Mouse (Mus musculus) heart, embryonic 12.5 days (tissue): ENCODE data around the gene Ptcd2. TPM values are rescaled to one million over a fixed set of nuclear protein-coding genes. Genes with fewer than 3 reads are reported as not detected.

ENCODE experiments used
- ATAC-seq: fragments of 200-750 bp; cut with Nextera tagmentation; 2 replicates; pipeline ENCODE4 v1.8.0; 2017; ENCODE audit warnings: moderate TSS enrichment, moderate library complexity; ENCODE audit not compliant: insufficient number of reproducible peaks, low FRiP score
- H3K27ac ChIP-seq: fragments of 300-500 bp; sonication (generic); 2 replicates; pipeline ENCODE4 v1.5.1; 2016; ENCODE audit warnings: mild to moderate bottlenecking, moderate library complexity; ENCODE audit not compliant: poor library complexity, severe bottlenecking
- H3K27me3 ChIP-seq: fragments of 300-500 bp; sonication (generic); replicated peaks from 2 replicates; pipeline ENCODE4 v1.6.1; 2016; ENCODE audit warnings: mild to moderate bottlenecking, moderate library complexity
- H3K36me3 ChIP-seq: fragments of 300-500 bp; sonication (generic); 2 replicates; pipeline ENCODE4 v1.6.1; 2016; ENCODE audit warnings: mild to moderate bottlenecking, moderate library complexity
- H3K4me1 ChIP-seq: fragments of 300-500 bp; sonication (generic); replicated peaks from 2 replicates; pipeline ENCODE4 v1.6.1; 2016; ENCODE audit warnings: mild to moderate bottlenecking
- H3K4me2 ChIP-seq: fragments of 300-500 bp; sonication (generic); 2 replicates; pipeline ENCODE4 v1.6.1; 2016; ENCODE audit warnings: mild to moderate bottlenecking, moderate library complexity
- H3K4me3 ChIP-seq: fragments of 300-500 bp; sonication (generic); 2 replicates; pipeline ENCODE4 v1.5.1; 2016; ENCODE audit warnings: mild to moderate bottlenecking
- H3K9ac ChIP-seq: fragments of 300-500 bp; sonication (generic); 2 replicates; pipeline ENCODE4 v1.6.1; 2016; ENCODE audit warnings: mild to moderate bottlenecking, moderate library complexity
- H3K9me3 ChIP-seq: fragments of 300-500 bp; sonication (generic); replicated peaks from 2 replicates; pipeline ENCODE4 v1.6.1; 2016; ENCODE audit warnings: mild to moderate bottlenecking, moderate library complexity
- WGBS: fragments of 180-500 bp; shearing (Covaris S2); methylation state at CpG from one replicate; pipeline ENCODE4 v1.1.7; 2016; 5-methylcytosine and 5-hydroxymethylcytosine counted together
- polyA plus RNA-seq: library from polyadenylated mRNA; unstranded; fragments of >200 nt; fragmentation: Nextera tagmentation; extraction: Ambion mirVana; gene quantifications from 2 replicates; pipeline ENCODE4 v1.2.1, GENCODE M21; 2016

Ptcd2 gene
- polyA plus RNA-seq, 1 experiment from 2014 or later: 56.0 TPM

DNA sequence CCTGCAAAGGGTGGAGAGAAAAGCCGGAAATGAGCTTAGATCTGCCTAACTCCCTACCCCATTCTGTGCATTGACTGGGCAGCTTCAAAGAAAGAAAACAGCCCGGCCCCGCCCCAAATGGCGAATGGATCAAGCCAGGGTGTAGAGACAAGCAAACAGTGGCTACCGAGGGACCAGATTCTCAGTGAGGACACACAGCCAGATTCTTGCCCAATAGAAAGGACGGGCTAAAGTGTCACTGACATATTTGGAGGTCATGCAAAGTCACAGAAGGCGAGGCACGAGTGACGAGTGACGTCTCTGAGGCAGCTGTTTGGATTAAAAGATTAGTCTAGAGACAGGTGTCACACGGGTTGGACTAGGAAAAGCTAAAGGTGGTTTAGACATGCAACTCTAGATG, 40.1 kb downstream of the Ptcd2 start:
- no peaks in the 10 kb centered on the region for H3K9me3 ChIP-seq
- no peaks in the 10 kb centered on the region for H3K36me3 ChIP-seq
- H3K9ac ChIP-seq: no peak overlapping the region
- H3K4me1 ChIP-seq: peaks cover 28% of the 10 kb centered on the region
- H3K4me2 ChIP-seq: no peak overlapping the region
- no peak overlapping the region for H3K4me3 ChIP-seq
- no peak for ATAC-seq
- no peaks in the 10 kb centered on the region for H3K27me3 ChIP-seq
- H3K27ac ChIP-seq: peak overlapping the region; percentile 33
- 49% methylated on average over 11 of the region's 11 CpGs for WGBS

DNA sequence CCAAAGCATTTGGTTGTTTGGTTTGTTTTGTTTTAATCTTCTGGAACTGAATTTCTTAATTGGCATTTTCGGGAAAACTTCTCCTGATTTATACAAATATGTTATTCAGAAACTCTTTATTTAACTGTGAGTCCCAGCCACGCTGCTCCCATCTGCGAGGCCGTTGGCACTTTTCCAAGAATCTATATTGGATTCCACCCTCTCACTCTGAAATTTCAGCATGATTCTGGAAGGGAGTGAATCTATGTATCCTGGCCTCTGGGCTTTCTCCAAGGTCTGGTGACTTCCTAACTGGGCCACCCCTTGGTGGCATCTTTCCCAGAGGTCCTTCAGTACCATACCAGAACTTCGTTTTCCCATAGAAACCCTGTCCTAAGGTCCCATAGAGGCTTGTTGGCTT, 40.7 kb downstream of the Ptcd2 start:
- Histone ChIP-seq H3K27me3 (no peaks in the 10 kb centered on the region), H3K27ac (peak overlapping the region; percentile 33; the same call in 1 of the 2 replicates), H3K4me3 (no peak overlapping the region), H3K9me3 (no peaks in the 10 kb centered on the region), H3K9ac (no peak overlapping the region), H3K36me3 (no peaks in the 10 kb centered on the region), H3K4me1 (peaks cover 28% of the 10 kb centered on the region), H3K4me2 (no peak overlapping the region)
- ATAC-seq: peak; percentile 48; the same call in 1 of the 2 replicates
- WGBS: 49% methylated on average over 5 of the region's 5 CpGs

DNA sequence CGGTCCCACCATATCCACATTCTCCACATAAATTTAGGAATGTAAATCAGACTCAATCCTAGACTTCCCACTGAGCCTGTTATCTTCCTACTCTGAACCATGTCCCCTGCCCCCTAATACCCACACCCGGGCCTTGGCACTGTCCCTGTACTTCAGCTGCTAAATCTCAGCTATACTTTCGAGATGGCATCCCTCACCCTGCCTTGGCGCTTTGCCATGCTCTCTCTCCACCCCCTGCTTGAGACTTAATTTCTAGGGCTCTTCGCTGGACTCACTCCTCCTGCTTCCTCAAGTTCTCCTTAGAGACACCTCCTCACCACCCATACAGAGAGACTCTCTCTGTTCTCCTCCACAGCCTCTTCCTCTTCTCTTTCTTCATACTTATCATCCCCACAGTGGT, 44.6 kb downstream of the Ptcd2 start:
- Histone ChIP-seq H3K9ac (no peak overlapping the region), H3K9me3 (peaks cover 5% of the 10 kb centered on the region), H3K27ac (no peak overlapping the region), H3K4me3 (no peak overlapping the region), H3K27me3 (no peaks in the 10 kb centered on the region), H3K4me2 (no peak overlapping the region), H3K36me3 (no peaks in the 10 kb centered on the region), H3K4me1 (peaks cover 14% of the 10 kb centered on the region)
- 78% methylated on average over 5 of the region's 5 CpGs for WGBS
- ATAC-seq: no peak

DNA sequence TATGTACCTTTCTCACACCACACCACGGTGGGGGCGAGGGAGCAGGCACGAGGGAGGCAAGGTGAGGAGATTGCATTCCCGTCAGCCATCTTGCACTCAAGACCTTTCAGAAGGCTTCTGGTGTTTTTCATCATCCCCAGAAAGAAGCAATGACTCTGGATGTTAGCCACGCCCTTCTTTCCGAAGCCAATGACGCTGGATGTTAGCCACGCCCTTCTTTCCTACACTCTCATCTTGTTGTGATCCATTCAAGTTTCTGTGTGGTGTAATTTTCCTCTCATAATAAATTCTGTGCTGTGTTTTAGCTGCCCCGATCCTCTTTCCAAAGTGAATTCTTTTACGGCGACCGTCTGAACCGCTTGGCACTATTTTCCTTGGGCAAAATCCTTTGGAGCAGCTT, 50.3 kb downstream of the Ptcd2 start:
- 90% methylated on average over 13 of the region's 13 CpGs for WGBS
- Histone ChIP-seq H3K4me1 (no peaks in the 10 kb centered on the region), H3K4me3 (no peak overlapping the region), H3K27ac (no peak overlapping the region), H3K4me2 (no peak overlapping the region), H3K36me3 (no peaks in the 10 kb centered on the region), H3K9ac (no peak overlapping the region), H3K9me3 (peaks cover 5% of the 10 kb centered on the region), H3K27me3 (no peaks in the 10 kb centered on the region)
- no peak for ATAC-seq

DNA sequence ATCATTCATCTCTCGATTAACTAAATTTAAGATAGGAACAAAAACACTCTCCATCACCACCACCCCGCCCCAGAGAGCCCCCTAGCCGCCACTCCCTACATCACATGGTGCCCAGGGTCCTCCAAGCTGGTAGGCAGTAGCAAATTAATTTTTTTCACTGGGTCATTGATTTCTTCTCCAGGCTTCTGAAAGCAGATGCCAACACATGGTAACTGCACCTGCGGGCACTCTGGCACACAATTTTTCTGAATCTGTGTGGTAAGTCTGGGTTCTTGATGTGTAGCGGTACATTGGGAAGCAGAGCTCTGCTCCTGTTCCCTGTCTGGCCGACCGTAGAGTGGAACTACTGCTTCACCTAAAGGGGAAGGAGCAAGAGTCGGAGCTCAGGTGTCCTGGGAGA, 53.7 kb downstream of the Ptcd2 start:
- no peaks in the 10 kb centered on the region for H3K27me3 ChIP-seq
- H3K4me3 ChIP-seq: no peak overlapping the region
- no peak for ATAC-seq
- H3K4me2 ChIP-seq: no peak overlapping the region
- WGBS: 81% methylated on average over 8 of the region's 8 CpGs
- H3K36me3 ChIP-seq: no peaks in the 10 kb centered on the region
- H3K27ac ChIP-seq: no peak overlapping the region
- H3K9me3 ChIP-seq: peaks cover 5% of the 10 kb centered on the region
- H3K9ac ChIP-seq: no peak overlapping the region
- H3K4me1 ChIP-seq: no peaks in the 10 kb centered on the region

DNA sequence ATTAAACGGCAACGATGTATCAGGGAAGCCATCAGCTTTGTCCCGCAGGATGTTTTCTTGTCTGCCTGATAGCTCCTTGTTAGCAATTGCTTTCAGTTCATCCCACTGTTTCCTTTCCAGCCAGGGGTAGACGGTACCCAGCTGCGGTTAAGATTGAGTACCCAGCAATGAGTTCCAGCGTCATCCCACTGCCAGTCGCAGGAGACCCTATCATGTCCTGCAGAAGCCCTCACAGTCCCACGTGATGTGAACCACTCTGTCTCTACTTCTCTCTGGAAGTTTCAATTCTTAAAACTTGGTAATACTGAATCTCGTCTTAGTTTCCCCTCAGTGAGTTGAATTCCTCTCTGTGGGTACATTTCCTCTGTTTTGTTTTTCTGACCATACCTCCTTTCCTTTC, 56.7 kb downstream of the Ptcd2 start:
- Histone ChIP-seq H3K4me1 (0 out of 2 replicates have a peak, but pooled peaks cover 3% of the 10 kb centered on the region), H3K9ac (no peak overlapping the region), H3K4me2 (no peak overlapping the region), H3K4me3 (no peak overlapping the region), H3K27me3 (no peaks in the 10 kb centered on the region), H3K27ac (no peak overlapping the region), H3K36me3 (no peaks in the 10 kb centered on the region), H3K9me3 (no peaks in the 10 kb centered on the region)
- ATAC-seq: no peak
- WGBS: 72% methylated on average over 9 of the region's 9 CpGs

DNA sequence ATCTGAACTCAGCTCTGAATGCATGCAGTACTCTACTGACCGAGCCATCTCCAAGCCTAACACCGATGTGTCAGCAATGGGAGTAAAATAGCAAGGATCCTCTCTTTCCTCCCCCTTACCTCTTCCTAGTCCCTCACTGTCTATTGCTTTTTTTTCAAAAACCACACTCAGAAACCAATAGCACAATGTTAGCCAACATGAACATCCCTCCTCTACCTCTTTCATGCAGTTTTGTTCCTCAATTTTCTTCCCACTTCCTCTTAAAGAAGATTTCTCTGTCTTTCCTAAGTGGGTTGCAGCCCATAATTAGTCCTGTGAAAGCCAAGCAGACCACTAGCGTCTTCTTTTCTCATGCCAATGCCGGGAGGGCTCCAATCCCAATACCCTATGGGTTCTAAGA, 57.3 kb downstream of the Ptcd2 start:
- Histone ChIP-seq H3K9ac (no peak overlapping the region), H3K9me3 (no peaks in the 10 kb centered on the region), H3K4me1 (0 out of 2 replicates have a peak, but pooled peaks cover 6% of the 10 kb centered on the region), H3K36me3 (no peaks in the 10 kb centered on the region), H3K4me3 (no peak overlapping the region), H3K27ac (no peak overlapping the region), H3K4me2 (no peak overlapping the region), H3K27me3 (no peaks in the 10 kb centered on the region)
- no peak for ATAC-seq
- 88% methylated on average over 4 of the region's 4 CpGs for WGBS

DNA sequence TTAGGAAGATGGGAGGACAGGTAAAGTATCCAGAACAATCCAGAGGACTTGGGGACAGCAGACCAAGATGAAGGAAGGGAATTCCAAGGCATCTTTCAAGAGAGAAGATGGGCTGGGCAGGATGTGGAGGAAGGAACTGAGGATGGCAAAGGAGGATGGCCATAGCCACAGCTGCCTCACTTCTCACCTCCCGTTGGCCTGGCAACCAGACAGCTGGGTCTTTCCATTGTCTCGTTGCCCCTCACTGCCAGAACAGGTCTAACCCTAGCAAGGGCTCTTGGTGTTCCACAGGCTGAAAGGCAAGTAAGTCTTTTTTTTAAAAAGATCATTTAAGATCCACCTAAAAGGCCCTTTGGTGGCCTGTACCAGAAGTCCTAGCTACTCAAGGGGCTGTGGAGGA, 59.3 kb downstream of the Ptcd2 start:
- Histone ChIP-seq H3K4me1 (0 out of 2 replicates have a peak, but pooled peaks cover 6% of the 10 kb centered on the region), H3K9ac (no peak overlapping the region), H3K9me3 (0 out of 2 replicates have a peak, but pooled peaks cover 5% of the 10 kb centered on the region), H3K4me2 (no peak overlapping the region), H3K27ac (no peak overlapping the region), H3K36me3 (no peaks in the 10 kb centered on the region), H3K27me3 (no peaks in the 10 kb centered on the region), H3K4me3 (no peak overlapping the region)
- WGBS: 74% methylated on average over 2 of the region's 2 CpGs
- ATAC-seq: no peak

DNA sequence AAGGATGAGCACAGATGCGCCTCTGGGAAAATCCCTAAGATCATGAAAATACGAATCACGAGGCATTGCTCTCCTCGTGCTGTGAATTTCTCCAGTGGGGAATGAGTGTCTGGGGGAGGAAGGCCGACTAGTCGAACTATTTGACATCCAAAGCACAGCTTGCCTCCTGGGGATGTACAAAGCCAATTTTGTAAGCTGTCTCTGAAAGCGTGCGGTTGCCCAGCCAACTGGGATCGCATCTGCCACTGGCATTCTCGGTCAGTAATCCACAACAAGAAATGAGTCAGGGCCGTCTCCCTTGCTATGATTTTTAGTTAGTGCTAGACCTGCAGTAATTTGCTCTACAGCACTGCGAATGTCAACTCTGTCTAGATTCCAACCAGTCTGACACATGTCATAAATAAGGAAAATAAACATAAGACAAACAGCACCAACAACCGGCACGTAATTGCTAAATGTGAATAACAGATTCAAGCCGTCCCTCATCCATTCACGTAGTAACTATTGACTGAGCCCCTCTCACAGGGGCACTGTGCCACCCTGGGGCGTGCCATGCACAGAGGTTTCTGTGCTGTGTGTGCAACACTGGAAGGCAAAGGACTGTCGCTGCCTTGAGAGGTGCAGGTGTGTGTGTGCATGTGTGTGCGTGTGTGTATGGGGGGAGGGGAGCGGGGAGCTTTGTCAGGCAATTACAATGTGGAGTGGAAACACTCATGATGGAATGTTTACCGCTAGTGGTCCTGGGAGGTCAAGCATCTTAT, 59.9 kb downstream of the Ptcd2 start:
- Histone ChIP-seq H3K9ac (no peak overlapping the region), H3K27ac (no peak overlapping the region), H3K27me3 (no peaks in the 10 kb centered on the region), H3K36me3 (no peaks in the 10 kb centered on the region), H3K4me1 (0 out of 2 replicates have a peak, but pooled peaks cover 6% of the 10 kb centered on the region), H3K4me2 (no peak overlapping the region), H3K4me3 (no peak overlapping the region), H3K9me3 (0 out of 2 replicates have a peak, but pooled peaks cover 5% of the 10 kb centered on the region)
- 80% methylated on average over 21 of the region's 21 CpGs for WGBS
- ATAC-seq: no peak

DNA sequence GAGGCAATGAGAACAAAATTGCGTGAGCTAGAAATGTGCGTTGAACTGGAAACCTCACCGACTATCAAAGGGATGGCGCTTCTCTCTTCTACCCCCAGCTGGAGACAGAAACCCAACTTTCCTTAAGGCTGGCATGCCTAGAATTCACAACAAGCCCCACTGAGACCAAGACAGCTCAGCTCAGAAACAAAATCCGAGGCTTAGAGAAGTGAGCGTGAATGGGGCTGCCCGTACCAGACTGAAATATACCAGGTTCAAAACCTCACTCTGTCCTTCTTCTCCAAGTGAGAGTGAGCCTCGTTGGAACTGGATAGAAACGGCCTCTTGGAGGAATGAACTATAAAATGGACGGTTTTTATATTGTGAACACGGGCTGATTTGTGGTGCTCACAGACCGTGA, 60.6 kb downstream of the Ptcd2 start:
- Histone ChIP-seq H3K9me3 (0 out of 2 replicates have a peak, but pooled peaks cover 5% of the 10 kb centered on the region), H3K4me2 (no peak overlapping the region), H3K4me3 (no peak overlapping the region), H3K9ac (no peak overlapping the region), H3K36me3 (no peaks in the 10 kb centered on the region), H3K4me1 (peaks cover 6% of the 10 kb centered on the region; the same call in 1 of the 2 replicates), H3K27ac (no peak overlapping the region), H3K27me3 (no peaks in the 10 kb centered on the region)
- WGBS: 85% methylated on average over 12 of the region's 12 CpGs
- no peak for ATAC-seq

DNA sequence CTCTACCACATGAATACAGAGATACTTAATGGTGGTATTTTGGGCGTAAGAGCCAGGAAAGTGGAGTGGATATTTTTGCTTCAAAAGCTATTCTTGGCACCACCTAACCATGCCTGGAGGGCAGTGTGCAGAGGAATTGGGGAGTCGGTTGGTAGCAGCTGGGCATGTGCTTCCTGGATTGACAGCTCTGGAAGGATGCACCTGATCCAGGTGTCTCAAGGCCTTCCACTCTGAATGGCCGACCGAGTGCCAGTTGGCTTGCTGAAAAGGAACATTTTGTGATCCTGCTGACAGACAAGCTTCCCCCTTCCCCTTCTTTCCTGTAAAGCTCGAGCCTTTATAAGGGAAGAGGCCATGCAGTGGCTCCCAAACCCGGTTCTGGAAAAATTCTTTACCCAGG, 61.5 kb downstream of the Ptcd2 start:
- 66% methylated on average over 6 of the region's 6 CpGs for WGBS
- H3K4me1 ChIP-seq: peaks cover 6% of the 10 kb centered on the region; the same call in 1 of the 2 replicates
- H3K9me3 ChIP-seq: 0 out of 2 replicates have a peak, but pooled peaks cover 5% of the 10 kb centered on the region
- no peak overlapping the region for H3K4me3 ChIP-seq
- ATAC-seq: no peak
- H3K9ac ChIP-seq: no peak overlapping the region
- H3K4me2 ChIP-seq: no peak overlapping the region
- H3K27me3 ChIP-seq: no peaks in the 10 kb centered on the region
- H3K27ac ChIP-seq: no peak overlapping the region
- H3K36me3 ChIP-seq: no peaks in the 10 kb centered on the region
